ENCODE assay signal across 8 mouse cellular contexts in the genomic region with DNA sequence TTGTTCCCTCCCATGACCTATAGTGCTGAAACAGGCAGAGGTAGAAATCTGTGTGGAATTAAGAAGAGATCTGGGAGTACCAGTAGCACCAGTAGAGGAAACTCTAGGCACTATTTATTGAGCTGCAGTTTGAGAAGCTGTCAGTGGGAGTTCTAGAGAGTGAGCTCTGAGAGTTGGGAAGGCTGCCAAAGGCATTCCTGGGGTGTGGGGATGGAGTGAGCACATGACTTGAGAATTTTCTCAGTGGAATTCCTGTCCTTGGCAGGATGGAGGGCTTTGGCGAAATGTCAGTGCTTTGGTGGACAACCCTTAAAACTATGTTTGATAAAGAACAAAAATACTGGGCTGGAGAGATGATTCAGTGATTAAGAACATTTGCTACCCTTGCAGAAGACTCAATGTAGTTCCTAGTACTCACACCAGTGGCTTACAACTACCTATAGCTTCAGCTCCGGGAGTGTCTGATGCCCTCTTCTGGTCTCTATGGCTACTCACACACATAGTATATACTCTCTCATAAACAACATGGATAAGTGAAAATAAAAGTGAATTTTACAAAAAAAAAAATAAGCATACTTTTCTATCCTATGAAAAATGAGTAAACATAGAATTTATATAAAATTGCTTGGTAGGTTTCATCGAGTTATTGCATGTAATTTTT. TPM values are rescaled to one million over a fixed set of nuclear protein-coding genes. Genes with fewer than 3 reads are reported as not detected.
DNase-seq lines count a peak whose midpoint lies in the region; ATAC-seq and TF ChIP-seq lines count a peak whose summit lies in the region.

No protein-coding gene starts in this region.

- H3K4me3 ChIP-seq in midbrain, postnatal 0 days (ENCODE audit: low read depth, low read length) = no peak overlapping the region
- no peak overlapping the region for H3K4me3 ChIP-seq in midbrain, embryonic 11.5 days (ENCODE audit: low read depth, low read length)
- no peak overlapping the region for H3K4me3 ChIP-seq in heart, embryonic 11.5 days (ENCODE audit: low read depth, low read length)
- no peak overlapping the region for H3K4me3 ChIP-seq in intestine, embryonic 16.5 days (ENCODE audit: low read length)
- H3K4me3 ChIP-seq in midbrain, embryonic 16.5 days (ENCODE audit: low read depth, low read length) = no peak overlapping the region

- ATAC-seq in midbrain, postnatal 0 days (ENCODE audit: low FRiP score) = no peak
- ATAC-seq in midbrain, embryonic 11.5 days (ENCODE audit: low FRiP score) = no peak
- 0 out of 2 replicates have a peak, but pooled peaks have one; percentile 57 for ATAC-seq in heart, embryonic 11.5 days (replicated peaks; ENCODE audit: insufficient number of reproducible peaks, low FRiP score, low TSS enrichment)
- ATAC-seq in intestine, embryonic 16.5 days = no peak
- ATAC-seq in midbrain, embryonic 16.5 days = no peak

- no peak overlapping the region for H3K4me2 ChIP-seq in midbrain, postnatal 0 days (ENCODE audit: low read depth, low read length, poor library complexity, severe bottlenecking)
- no peak overlapping the region for H3K4me2 ChIP-seq in midbrain, embryonic 11.5 days
- no peak overlapping the region for H3K4me2 ChIP-seq in heart, embryonic 11.5 days
- H3K4me2 ChIP-seq in intestine, embryonic 16.5 days (ENCODE audit: low read depth, low read length) = no peak overlapping the region
- no peak overlapping the region for H3K4me2 ChIP-seq in midbrain, embryonic 16.5 days (ENCODE audit: low read length)

- no peak for TF ChIP-seq CTCF in midbrain, postnatal 0 days (IDR thresholded peaks at IDR 0.05)

- no peaks in the 10 kb centered on the region for H3K27me3 ChIP-seq in midbrain, postnatal 0 days (ENCODE audit: insufficient read depth, low read length)
- no peaks in the 10 kb centered on the region for H3K27me3 ChIP-seq in midbrain, embryonic 11.5 days (ENCODE audit: control insufficient read depth, insufficient read depth, low read length)
- H3K27me3 ChIP-seq in heart, embryonic 11.5 days (ENCODE audit: control insufficient read depth, insufficient read depth, low read length) = no peaks in the 10 kb centered on the region
- no peaks in the 10 kb centered on the region for H3K27me3 ChIP-seq in intestine, embryonic 16.5 days (replicated peaks; ENCODE audit: control insufficient read depth, insufficient read depth, low read length)
- no peaks in the 10 kb centered on the region for H3K27me3 ChIP-seq in midbrain, embryonic 16.5 days (ENCODE audit: control insufficient read depth, insufficient read depth, low read depth, low read length)

- peak; percentile 72 for DNase-seq in midbrain, postnatal 0 days (ENCODE audit: low spot score)
- DNase-seq in midbrain, embryonic 11.5 days (ENCODE audit: low spot score, missing footprints) = no peak
- DNase-seq in fibroblast of lung, adult 2 months (ENCODE audit: low read depth) = peak; percentile 14
- peak; percentile 69 to 77 for DNase-seq in kidney, postnatal 36 days
- peak; percentile 43 for DNase-seq in ovary, postnatal 36 days (ENCODE audit: low spot score)

- H3K9ac ChIP-seq in midbrain, postnatal 0 days (replicated peaks; ENCODE audit: low read length, poor library complexity, severe bottlenecking) = no peak overlapping the region
- no peak overlapping the region for H3K9ac ChIP-seq in midbrain, embryonic 11.5 days (ENCODE audit: low read length)
- H3K9ac ChIP-seq in heart, embryonic 11.5 days (ENCODE audit: low read depth, low read length) = no peak overlapping the region
- H3K9ac ChIP-seq in intestine, embryonic 16.5 days (ENCODE audit: low read depth, low read length) = no peak overlapping the region
- no peak overlapping the region for H3K9ac ChIP-seq in midbrain, embryonic 16.5 days (ENCODE audit: low read depth, low read length)

- H3K27ac ChIP-seq in midbrain, postnatal 0 days (ENCODE audit: low read depth, low read length) = no peak overlapping the region
- H3K27ac ChIP-seq in midbrain, embryonic 11.5 days (ENCODE audit: low read depth, low read length) = no peak overlapping the region
- H3K27ac ChIP-seq in heart, embryonic 11.5 days (ENCODE audit: low read depth, low read length) = no peak overlapping the region
- H3K27ac ChIP-seq in intestine, embryonic 16.5 days (ENCODE audit: low read length) = no peak overlapping the region
- H3K27ac ChIP-seq in midbrain, embryonic 16.5 days (ENCODE audit: low read length) = no peak overlapping the region

- H3K4me1 ChIP-seq in midbrain, postnatal 0 days (ENCODE audit: insufficient read depth, low read length) = no peaks in the 10 kb centered on the region
- no peaks in the 10 kb centered on the region for H3K4me1 ChIP-seq in midbrain, embryonic 11.5 days (ENCODE audit: control insufficient read depth, insufficient read depth, low read length)
- no peaks in the 10 kb centered on the region for H3K4me1 ChIP-seq in heart, embryonic 11.5 days (ENCODE audit: control insufficient read depth, insufficient read depth, low read length)
- no peaks in the 10 kb centered on the region for H3K4me1 ChIP-seq in intestine, embryonic 16.5 days (ENCODE audit: control insufficient read depth, insufficient read depth, low read length)
- H3K4me1 ChIP-seq in midbrain, embryonic 16.5 days (ENCODE audit: control insufficient read depth, insufficient read depth, low read length) = no peaks in the 10 kb centered on the region

- H3K9me3 ChIP-seq in midbrain, postnatal 0 days (ENCODE audit: low read length) = no peaks in the 10 kb centered on the region
- H3K9me3 ChIP-seq in midbrain, embryonic 11.5 days (ENCODE audit: control insufficient read depth, low read length) = no peaks in the 10 kb centered on the region
- H3K9me3 ChIP-seq in heart, embryonic 11.5 days (replicated peaks; ENCODE audit: control insufficient read depth, low read length) = no peaks in the 10 kb centered on the region
- H3K9me3 ChIP-seq in intestine, embryonic 16.5 days (ENCODE audit: control insufficient read depth, low read length) = no peaks in the 10 kb centered on the region
- no peaks in the 10 kb centered on the region for H3K9me3 ChIP-seq in midbrain, embryonic 16.5 days (replicated peaks; ENCODE audit: control insufficient read depth, low read length, poor library complexity, severe bottlenecking)

- WGBS in midbrain, postnatal 0 days = 88% methylated on average over 3 of the region's 3 CpGs
- 87% methylated on average over 3 of the region's 3 CpGs for WGBS in midbrain, embryonic 11.5 days
- WGBS in heart, embryonic 11.5 days (ENCODE audit: insufficient replicate concordance) = 68% methylated on average over 3 of the region's 3 CpGs
- 73% methylated on average over 3 of the region's 3 CpGs for WGBS in intestine, embryonic 16.5 days
- WGBS in midbrain, embryonic 16.5 days = 90% methylated on average over 3 of the region's 3 CpGs

- no peaks in the 10 kb centered on the region for H3K36me3 ChIP-seq in midbrain, postnatal 0 days (ENCODE audit: insufficient read depth, low read length)
- no peaks in the 10 kb centered on the region for H3K36me3 ChIP-seq in midbrain, embryonic 11.5 days (ENCODE audit: control insufficient read depth, insufficient read depth, low read length)
- H3K36me3 ChIP-seq in heart, embryonic 11.5 days (ENCODE audit: control insufficient read depth, insufficient read depth, low read length) = no peaks in the 10 kb centered on the region
- no peaks in the 10 kb centered on the region for H3K36me3 ChIP-seq in intestine, embryonic 16.5 days (ENCODE audit: control insufficient read depth, insufficient read depth, low read length)
- no peaks in the 10 kb centered on the region for H3K36me3 ChIP-seq in midbrain, embryonic 16.5 days (ENCODE audit: control insufficient read depth, insufficient read depth, low read length)

RNA-seq across cellular contexts. Expression of a gene that starts 20.4 kb away (rescaled TPM):
- 4.7 and 4.9 TPM in 2 replicates for total RNA-seq in midbrain, postnatal 0 days (2014; rRNA removed)
- polyA plus RNA-seq in midbrain, postnatal 0 days (2015; fragmentation: Nextera tagmentation; extraction: Ambion mirVana) = 2.0 and 2.3 TPM in 2 replicates
- 0.74 and 0.84 TPM in 2 replicates for polyA plus RNA-seq in midbrain, embryonic 11.5 days (2014; fragmentation: Nextera tagmentation; extraction: Ambion mirVana)
- 0.06 TPM in 1 of 2 replicates, not detected in the other for polyA plus RNA-seq in heart, embryonic 11.5 days (2014; fragmentation: Nextera tagmentation; extraction: Ambion mirVana)
- polyA plus RNA-seq in intestine, embryonic 16.5 days (2015; fragmentation: Nextera tagmentation; extraction: Ambion mirVana) = 0.09 and 0.11 TPM in 2 replicates
- 2.6 and 2.7 TPM in 2 replicates for polyA plus RNA-seq in midbrain, embryonic 16.5 days (2015; fragmentation: Nextera tagmentation; extraction: Ambion mirVana)
